Mouse (Mus musculus): ENCODE measurements around the gene Ifitm1. TPM values are rescaled to one million over a fixed set of nuclear protein-coding genes. Genes with fewer than 3 reads are reported as not detected.

Ifitm1 gene
- total and polyA plus RNA-seq, 3 experiments = 1.5 to 5.5 TPM; not detected in 1

DNA sequence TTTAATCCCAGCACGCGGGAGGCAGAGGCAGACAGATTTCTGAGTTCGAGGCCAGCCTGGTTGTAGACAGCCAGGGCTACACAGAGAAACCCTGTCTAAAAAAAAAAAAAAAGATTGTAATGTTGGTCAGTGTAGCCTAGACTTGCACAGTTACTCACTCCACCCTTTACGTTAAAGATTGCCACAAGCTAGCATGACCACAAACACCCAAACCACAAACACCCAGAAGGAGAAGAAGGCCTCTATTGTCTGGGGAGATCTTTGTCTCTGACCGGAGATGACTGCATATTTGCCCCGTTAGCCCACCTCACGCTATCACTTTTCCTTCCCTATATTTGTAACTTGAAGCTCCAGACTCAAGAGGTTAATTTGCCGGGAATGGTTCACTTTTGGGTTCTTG is 14.7 kb downstream of the Ifitm1 start:
- DNase-seq (ENCODE audit: low spot score) (no peak), ATAC-seq (ENCODE audit: extremely low read depth, insufficient number of reproducible peaks, low FRiP score, poor library complexity, severe bottlenecking) (no peak; the same call in 1 of the 2 replicates)
- H3K4me1 ChIP-seq (ENCODE audit: insufficient read depth, low read depth, low read length) = peaks cover 9% of the 10 kb centered on the region; the same call in 1 of the 2 replicates
- TF ChIP-seq GATA1 (IDR thresholded peaks at IDR 0.05; ENCODE audit: borderline replicate concordance, low read length) = no peak
- no peak for TF ChIP-seq CTCF (IDR thresholded peaks at IDR 0.05; ENCODE audit: low read depth, low read length)
- no peak for TF ChIP-seq TAL1 (conservative IDR thresholded peaks at IDR 0.05; ENCODE audit: low read depth, low read length)
- no peak for TF ChIP-seq POLR2AphosphoS5 (IDR thresholded peaks at IDR 0.05; ENCODE audit: insufficient replicate concordance, low read depth, low read length)
- no peak for TF ChIP-seq GATA2 (IDR thresholded peaks at IDR 0.05; ENCODE audit: borderline replicate concordance, low read depth, low read length)
- peaks cover 21% of the 10 kb centered on the region for H3K27me3 ChIP-seq (ENCODE audit: insufficient read depth, low read length)
- 0 out of 2 replicates have a peak, but pooled peaks cover 2% of the 10 kb centered on the region for H3K9me3 ChIP-seq (replicated peaks)
- no peaks in the 10 kb centered on the region for H3K36me3 ChIP-seq (replicated peaks)
- no peak overlapping the region for H3K4me3 ChIP-seq (ENCODE audit: low read depth, low read length)

DNA sequence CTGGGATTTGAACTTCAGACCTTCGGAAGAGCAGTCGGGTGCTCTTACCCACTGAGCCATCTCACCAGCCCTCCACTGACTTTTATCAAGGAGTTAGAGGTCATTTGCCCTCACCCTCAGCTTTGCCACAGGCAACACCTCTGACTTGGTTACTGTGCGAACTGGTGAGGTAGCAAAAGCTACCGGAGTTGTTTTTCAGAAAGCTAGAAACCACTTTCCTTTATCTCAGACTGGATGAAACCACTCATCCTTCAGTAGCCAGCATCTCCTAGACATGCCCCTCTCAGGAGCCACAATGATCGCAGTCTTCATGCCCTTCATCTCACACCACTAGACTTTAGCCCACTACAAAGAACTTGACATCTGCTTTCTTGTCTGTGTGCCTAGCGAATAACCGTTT is 15.9 kb downstream of the Ifitm1 start:
- H3K27me3 ChIP-seq (ENCODE audit: insufficient read depth, low read length) = peaks cover 24% of the 10 kb centered on the region
- H3K4me3 ChIP-seq (ENCODE audit: low read depth, low read length) = no peak overlapping the region
- ATAC-seq (ENCODE audit: extremely low read depth, insufficient number of reproducible peaks, low FRiP score, poor library complexity, severe bottlenecking) (no peak), DNase-seq (ENCODE audit: low spot score) (no peak)
- no peaks in the 10 kb centered on the region for H3K36me3 ChIP-seq (replicated peaks)
- 0 out of 2 replicates have a peak, but pooled peaks cover 2% of the 10 kb centered on the region for H3K9me3 ChIP-seq (replicated peaks)
- TF ChIP-seq TAL1 (conservative IDR thresholded peaks at IDR 0.05; ENCODE audit: low read depth, low read length) (no peak), GATA2 (IDR thresholded peaks at IDR 0.05; ENCODE audit: borderline replicate concordance, low read depth, low read length) (no peak), POLR2AphosphoS5 (IDR thresholded peaks at IDR 0.05; ENCODE audit: insufficient replicate concordance, low read depth, low read length) (no peak), CTCF (IDR thresholded peaks at IDR 0.05; ENCODE audit: low read depth, low read length) (no peak)
- peaks cover 9% of the 10 kb centered on the region; the same call in 1 of the 2 replicates for H3K4me1 ChIP-seq (ENCODE audit: insufficient read depth, low read depth, low read length)

DNA sequence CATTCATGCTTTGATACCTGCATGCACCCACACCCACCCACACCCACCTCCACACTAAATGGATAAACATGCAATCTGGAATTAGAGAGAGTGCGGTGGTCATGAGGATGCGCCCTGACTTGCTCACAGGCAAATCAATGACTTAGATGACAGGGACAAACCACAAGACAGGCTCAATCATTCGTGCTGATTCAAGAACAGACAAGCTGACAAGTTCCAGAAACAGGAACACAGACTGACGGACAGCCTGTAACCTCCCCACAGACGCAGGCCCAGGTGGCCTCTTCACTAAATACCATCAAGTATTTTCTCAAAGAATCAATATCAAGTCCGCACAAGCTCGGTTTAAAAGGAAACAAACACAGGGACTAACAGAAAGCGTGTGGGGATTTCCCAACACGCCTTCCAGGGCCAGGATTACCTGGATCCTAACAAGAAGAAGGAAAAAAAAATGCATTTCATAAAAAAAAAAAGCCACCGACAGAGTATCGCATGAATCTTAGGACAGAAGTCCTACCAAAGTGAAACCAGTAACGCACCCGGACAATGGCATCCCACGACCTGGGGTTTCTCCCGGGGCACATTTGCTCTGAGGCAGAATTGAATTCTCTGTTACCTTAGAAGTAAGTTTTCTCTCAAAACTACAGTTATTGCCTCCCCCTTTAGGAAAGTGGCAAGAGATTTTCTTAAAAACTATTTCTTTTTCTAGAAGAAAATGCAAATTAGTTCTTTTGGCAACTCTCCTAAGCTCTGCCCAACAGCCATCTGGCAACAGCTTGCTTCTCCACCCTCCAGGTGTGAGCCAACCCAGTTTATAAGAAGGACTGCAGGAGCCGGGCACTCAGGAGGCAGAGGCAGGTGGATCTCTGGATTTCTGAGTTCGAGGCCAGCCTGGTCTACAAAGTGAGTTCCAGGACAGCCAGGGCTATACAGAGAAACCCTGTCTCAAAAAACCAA is 20.4 kb downstream of the Ifitm1 start:
- ATAC-seq (ENCODE audit: extremely low read depth, insufficient number of reproducible peaks, low FRiP score, poor library complexity, severe bottlenecking) = no peak
- no peak for DNase-seq (ENCODE audit: low spot score)
- H3K4me3 ChIP-seq (ENCODE audit: low read depth, low read length) = no peak overlapping the region

DNA sequence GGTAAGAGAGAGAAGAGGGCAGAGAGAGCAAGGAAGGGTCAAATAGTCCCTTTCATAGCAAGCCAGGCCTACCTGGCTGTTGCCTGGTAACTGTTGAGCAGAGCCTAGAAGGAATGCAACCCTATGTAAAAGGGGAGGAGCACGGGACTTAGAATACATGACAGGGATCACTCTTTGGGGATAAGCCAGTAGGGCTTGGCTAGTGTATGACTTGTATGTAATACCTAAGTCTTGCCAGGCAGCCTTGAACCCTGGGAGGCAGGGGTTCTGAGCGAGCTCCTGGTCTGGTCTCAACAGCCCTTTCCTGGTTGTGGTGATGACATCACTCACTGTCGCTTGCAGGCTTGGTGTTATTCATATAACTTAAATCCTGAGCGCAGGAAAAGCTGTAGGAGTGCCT is 22.0 kb downstream of the Ifitm1 start:
- DNase-seq (ENCODE audit: low spot score) (no peak), ATAC-seq (ENCODE audit: extremely low read depth, insufficient number of reproducible peaks, low FRiP score, poor library complexity, severe bottlenecking) (no peak)
- no peaks in the 10 kb centered on the region for H3K4me1 ChIP-seq (ENCODE audit: insufficient read depth, low read depth, low read length)
- no peak for TF ChIP-seq POLR2AphosphoS5 (IDR thresholded peaks at IDR 0.05; ENCODE audit: insufficient replicate concordance, low read depth, low read length)
- no peak for TF ChIP-seq CTCF (IDR thresholded peaks at IDR 0.05; ENCODE audit: low read depth, low read length)
- no peak for TF ChIP-seq GATA1 (IDR thresholded peaks at IDR 0.05; ENCODE audit: borderline replicate concordance, low read length)
- TF ChIP-seq TAL1 (conservative IDR thresholded peaks at IDR 0.05; ENCODE audit: low read depth, low read length) = no peak
- TF ChIP-seq GATA2 (IDR thresholded peaks at IDR 0.05; ENCODE audit: borderline replicate concordance, low read depth, low read length) = no peak
- peaks cover 23% of the 10 kb centered on the region for H3K27me3 ChIP-seq (ENCODE audit: insufficient read depth, low read length)
- no peak overlapping the region for H3K4me3 ChIP-seq (ENCODE audit: low read depth, low read length)
- no peaks in the 10 kb centered on the region for H3K36me3 ChIP-seq (replicated peaks)
- H3K9me3 ChIP-seq (replicated peaks) = 0 out of 2 replicates have a peak, but pooled peaks cover 2% of the 10 kb centered on the region

More for the DNA sequence above, 20.4 kb downstream of the Ifitm1 start:
- TF ChIP-seq GATA1 (IDR thresholded peaks at IDR 0.05; ENCODE audit: borderline replicate concordance, low read length) (no peak), TAL1 (conservative IDR thresholded peaks at IDR 0.05; ENCODE audit: low read depth, low read length) (no peak), POLR2AphosphoS5 (IDR thresholded peaks at IDR 0.05; ENCODE audit: insufficient replicate concordance, low read depth, low read length) (no peak), GATA2 (IDR thresholded peaks at IDR 0.05; ENCODE audit: borderline replicate concordance, low read depth, low read length) (no peak), CTCF (IDR thresholded peaks at IDR 0.05; ENCODE audit: low read depth, low read length) (no peak)
- no peaks in the 10 kb centered on the region for H3K4me1 ChIP-seq (ENCODE audit: insufficient read depth, low read depth, low read length)
- H3K36me3 ChIP-seq (replicated peaks) = no peaks in the 10 kb centered on the region
- H3K27me3 ChIP-seq (ENCODE audit: insufficient read depth, low read length) = peaks cover 30% of the 10 kb centered on the region
- H3K9me3 ChIP-seq (replicated peaks) = 0 out of 2 replicates have a peak, but pooled peaks cover 2% of the 10 kb centered on the region

DNA sequence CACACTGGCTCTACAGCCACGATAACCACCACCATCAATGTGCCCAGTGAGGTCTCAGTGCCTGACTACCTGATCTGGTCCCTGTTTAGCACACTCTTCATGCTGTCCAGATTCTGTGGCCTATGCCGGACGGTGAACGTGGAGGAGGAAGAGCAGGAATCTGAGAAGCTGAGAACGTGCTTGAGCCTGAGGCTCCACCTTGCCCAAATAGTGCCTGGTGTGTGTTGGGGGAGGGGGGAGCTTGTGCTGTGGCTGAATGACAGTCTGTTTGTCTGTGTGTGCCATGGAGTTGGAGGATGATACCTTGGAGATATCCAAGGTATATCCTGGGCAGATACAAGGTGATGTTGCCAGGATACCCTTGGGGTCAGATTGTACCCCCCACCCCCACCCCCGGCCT is 23.2 kb downstream of the Ifitm1 start:
- no peaks in the 10 kb centered on the region for H3K36me3 ChIP-seq (replicated peaks)
- no peak for DNase-seq (ENCODE audit: low spot score)
- TF ChIP-seq CTCF (IDR thresholded peaks at IDR 0.05; ENCODE audit: low read depth, low read length) (no peak), TAL1 (conservative IDR thresholded peaks at IDR 0.05; ENCODE audit: low read depth, low read length) (no peak), GATA1 (IDR thresholded peaks at IDR 0.05; ENCODE audit: borderline replicate concordance, low read length) (no peak)
- H3K4me3 ChIP-seq (ENCODE audit: low read depth, low read length) = no peak overlapping the region
- no peak for ATAC-seq (ENCODE audit: extremely low read depth, insufficient number of reproducible peaks, low FRiP score, poor library complexity, severe bottlenecking)
- H3K9me3 ChIP-seq (replicated peaks) = 0 out of 2 replicates have a peak, but pooled peaks cover 2% of the 10 kb centered on the region
- H3K4me1 ChIP-seq (ENCODE audit: insufficient read depth, low read depth, low read length) = no peaks in the 10 kb centered on the region
- H3K27me3 ChIP-seq (ENCODE audit: insufficient read depth, low read length) = peaks cover 23% of the 10 kb centered on the region

DNA sequence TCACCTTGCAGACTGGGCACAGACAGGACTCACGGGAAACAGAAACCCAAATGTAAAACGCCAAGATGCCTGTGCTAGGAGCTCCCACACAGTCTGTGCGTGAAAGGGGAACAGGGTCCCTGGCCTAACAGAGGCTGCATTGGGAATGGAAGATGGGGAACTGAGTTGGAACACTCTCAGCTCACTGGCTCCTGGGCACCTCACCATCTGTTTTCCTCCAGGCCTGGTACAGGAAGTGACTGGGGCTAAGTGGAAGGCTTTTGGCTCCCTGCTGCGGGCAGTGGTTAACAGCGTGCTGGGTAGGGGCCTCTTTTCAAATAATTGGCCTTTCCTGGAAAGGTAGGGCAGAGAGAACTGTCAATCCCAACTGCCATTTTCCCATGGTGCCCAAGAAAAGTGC is 23.6 kb downstream of the Ifitm1 start:
- Histone ChIP-seq H3K9me3 (replicated peaks) (0 out of 2 replicates have a peak, but pooled peaks cover 2% of the 10 kb centered on the region), H3K4me3 (ENCODE audit: low read depth, low read length) (no peak overlapping the region), H3K27me3 (ENCODE audit: insufficient read depth, low read length) (peaks cover 23% of the 10 kb centered on the region), H3K36me3 (replicated peaks) (no peaks in the 10 kb centered on the region), H3K4me1 (ENCODE audit: insufficient read depth, low read depth, low read length) (no peaks in the 10 kb centered on the region)
- TF ChIP-seq GATA1 (IDR thresholded peaks at IDR 0.05; ENCODE audit: borderline replicate concordance, low read length) = no peak
- TF ChIP-seq CTCF (IDR thresholded peaks at IDR 0.05; ENCODE audit: low read depth, low read length) = no peak
- TF ChIP-seq POLR2AphosphoS5 (IDR thresholded peaks at IDR 0.05; ENCODE audit: insufficient replicate concordance, low read depth, low read length) = no peak
- no peak for TF ChIP-seq TAL1 (conservative IDR thresholded peaks at IDR 0.05; ENCODE audit: low read depth, low read length)
- TF ChIP-seq GATA2 (IDR thresholded peaks at IDR 0.05; ENCODE audit: borderline replicate concordance, low read depth, low read length) = no peak
- DNase-seq (ENCODE audit: low spot score) (no peak), ATAC-seq (ENCODE audit: extremely low read depth, insufficient number of reproducible peaks, low FRiP score, poor library complexity, severe bottlenecking) (no peak)
